Mouse (Mus musculus) spleen, adult 2 months (tissue): Measurements from ENCODE around the gene Emcn.

Source experiments
- CTCF ChIP-seq: fragments of 200-500 bp; IDR thresholded peaks from 2 replicates; pipeline ENCODE4 v1.5.1; 2011; ENCODE audit warnings: mild to moderate bottlenecking, inconsistent platforms; ENCODE audit not compliant: insufficient read depth, insufficient read length, insufficient replicate concordance; ENCODE audit errors: extremely low read depth
- POLR2A ChIP-seq: fragments of 200-500 bp; IDR thresholded peaks from 2 replicates; pipeline ENCODE4 v1.6.1; 2011; ENCODE audit warnings: low read depth, low read length, inconsistent platforms

GRCm38 (mm10) chr3:137464902-137465629 lies 124.2 kb downstream of the Emcn start:
- no peak for TF ChIP-seq POLR2A
- no peak for TF ChIP-seq CTCF
